Mouse (Mus musculus) ovary, postnatal 10 days (tissue): ENCODE results near the gene Olfr1402.

Experiments used
- DNase-seq: peaks from one replicate; pipeline ENCODE4 v3.0.0; 2022; ENCODE audit warnings: low spot score

Gene Olfr1402

GRCm38 (mm10) chr3:97421920-97422319 is at the start of gene Olfr1402:
Olfr1402 (minus strand) TSS chr3:97422020.
- DNase-seq: no peak

GRCm38 (mm10) chr3:97455286-97455685 is 33.5 kb upstream of the Olfr1402 start:
- DNase-seq: no peak

GRCm38 (mm10) chr3:97438619-97439018 is 16.8 kb upstream of the Olfr1402 start:
- DNase-seq: no peak

GRCm38 (mm10) chr3:97394289-97394688 is 27.5 kb downstream of the Olfr1402 start:
- DNase-seq: no peak

GRCm38 (mm10) chr3:97393079-97393478 is 28.7 kb downstream of the Olfr1402 start:
- DNase-seq: no peak

- no peak for DNase-seq
These were observed 51.4 kb downstream of the Olfr1402 start for GRCm38 (mm10) chr3:97370382-97370781.

GRCm38 (mm10) chr3:97363418-97364098 is 58.3 kb downstream of the Olfr1402 start:
- DNase-seq: no peak

- DNase-seq: no peak
These were observed 63.4 kb downstream of the Olfr1402 start for GRCm38 (mm10) chr3:97358448-97358847.
